Mouse (Mus musculus) megakaryocyte-erythroid progenitor cell, adult 5-6 weeks (primary cell): ENCODE data around the gene Olfr993. TPM values are rescaled to one million over a fixed set of nuclear protein-coding genes. Genes with fewer than 3 reads are reported as not detected.

Experiments
- ATAC-seq: replicated peaks from 2 replicates; pipeline ENCODE4 v1.8.0; 2016; ENCODE audit warnings: mild to moderate bottlenecking, inconsistent platforms; ENCODE audit not compliant: severe bottlenecking, poor library complexity, low FRiP score, low TSS enrichment
- total RNA-seq, 2 experiments: library from RNA; stranded (forward) in 1 of 2; stranded (reverse) in 1 of 2; fragments of 200-1000, 215-1000 nt in 1 of 2; fragments of >200 nt in 1 of 2; fragmentation: Nextera tagmentation in 1 of 2; gene quantifications; 2 replicates each; pipeline ENCODE4 v1.2.3; 2014 to 2017

Olfr993 gene
- not detected in 2 replicates for total RNA-seq (2014; fragmentation: Nextera tagmentation)
- total RNA-seq (2017), result not detected in 2 replicates

- ATAC-seq, result no peak
Observed at GRCm38 (mm10) chr2:85414777-85415176, at the start of gene Olfr993. Gene Olfr993, minus strand, starts transcription at chr2:85414877.

- no peak for ATAC-seq
Observed at GRCm38 (mm10) chr2:85443539-85443938, 28.9 kb upstream of the Olfr993 start, which contains the start of gene Olfr995. Gene Olfr995, minus strand, starts transcription at chr2:85443639.

GRCm38 (mm10) chr2:85442546-85442945 lies 27.9 kb upstream of the Olfr993 start:
- ATAC-seq, result no peak

- no peak for ATAC-seq
Observed at GRCm38 (mm10) chr2:85436351-85436750, 21.7 kb upstream of the Olfr993 start, which contains the start of gene Olfr994. Gene Olfr994, minus strand, starts transcription at chr2:85436451.

GRCm38 (mm10) chr2:85425893-85426292 lies 11.2 kb upstream of the Olfr993 start:
- ATAC-seq, result no peak

- no peak for ATAC-seq
Observed at GRCm38 (mm10) chr2:85409369-85409768, 5.3 kb downstream of the Olfr993 start, which contains the start of gene Olfr992. Gene Olfr992, minus strand, starts transcription at chr2:85409469.

Other genes starting within 250 kb of the Olfr993 start
- not detected in 2 replicates for gene Lrrc55, start 217.7 kb downstream of the Olfr993 start, total RNA-seq (2014; fragmentation: Nextera tagmentation)
- not detected in 2 replicates for gene Lrrc55, start 217.7 kb downstream of the Olfr993 start, total RNA-seq (2017)
- not detected in 2 replicates for gene Olfr987, start 75.6 kb downstream of the Olfr993 start, total RNA-seq (2014; fragmentation: Nextera tagmentation)
- not detected in 2 replicates for gene Olfr987, start 75.6 kb downstream of the Olfr993 start, total RNA-seq (2017)
- gene Olfr988, start 51.6 kb downstream of the Olfr993 start, total RNA-seq (2014; fragmentation: Nextera tagmentation), result not detected in 2 replicates
- not detected in 2 replicates for gene Olfr988, start 51.6 kb downstream of the Olfr993 start, total RNA-seq (2017)
- gene Olfr992, start 5.4 kb downstream of the Olfr993 start, total RNA-seq (2014; fragmentation: Nextera tagmentation), result not detected in 2 replicates
- gene Olfr992, start 5.4 kb downstream of the Olfr993 start, total RNA-seq (2017), result not detected in 2 replicates
- not detected in 2 replicates for gene Olfr994, start 21.6 kb upstream of the Olfr993 start, total RNA-seq (2014; fragmentation: Nextera tagmentation)
- gene Olfr994, start 21.6 kb upstream of the Olfr993 start, total RNA-seq (2017), result not detected in 2 replicates
- gene Olfr995, start 28.8 kb upstream of the Olfr993 start, total RNA-seq (2014; fragmentation: Nextera tagmentation), result not detected in 2 replicates
- not detected in 2 replicates for gene Olfr995, start 28.8 kb upstream of the Olfr993 start, total RNA-seq (2017)
- not detected in 2 replicates for gene 4833423E24Rik, start 104.1 kb upstream of the Olfr993 start, total RNA-seq (2014; fragmentation: Nextera tagmentation)
- gene 4833423E24Rik, start 104.1 kb upstream of the Olfr993 start, total RNA-seq (2017), result not detected in 2 replicates
- gene Olfr996, start 164.3 kb upstream of the Olfr993 start, total RNA-seq (2014; fragmentation: Nextera tagmentation), result not detected in 2 replicates
- not detected in 2 replicates for gene Olfr996, start 164.3 kb upstream of the Olfr993 start, total RNA-seq (2017)
- gene Olfr998, start 174.1 kb upstream of the Olfr993 start, total RNA-seq (2014; fragmentation: Nextera tagmentation), result not detected in 2 replicates
- gene Olfr998, start 174.1 kb upstream of the Olfr993 start, total RNA-seq (2017), result not detected in 2 replicates
- gene Olfr1000, start 197.0 kb upstream of the Olfr993 start, total RNA-seq (2014; fragmentation: Nextera tagmentation), result not detected in 2 replicates
- not detected in 2 replicates for gene Olfr1000, start 197.0 kb upstream of the Olfr993 start, total RNA-seq (2017)
- gene Olfr1002, start 235.8 kb upstream of the Olfr993 start, total RNA-seq (2014; fragmentation: Nextera tagmentation), result not detected in 2 replicates
- gene Olfr1002, start 235.8 kb upstream of the Olfr993 start, total RNA-seq (2017), result not detected in 2 replicates
- not detected in 2 replicates for gene Olfr154, start 249.6 kb upstream of the Olfr993 start, total RNA-seq (2014; fragmentation: Nextera tagmentation)
- not detected in 2 replicates for gene Olfr154, start 249.6 kb upstream of the Olfr993 start, total RNA-seq (2017)